Mouse (Mus musculus) MEL (cell line): ENCODE results near the gene Fhl5.

Source experiments
- CHD1 ChIP-seq: IDR thresholded peaks from 2 replicates; pipeline ENCODE4 v1.6.1; 2012; ENCODE audit warnings: low read depth, mild to moderate bottlenecking, inconsistent platforms, low read length, improper control_type of control experiment
- CTCF ChIP-seq, 3 experiments: IDR thresholded peaks in 2 of 3; conservative IDR thresholded peaks in 1 of 3; 2 replicates each; pipeline ENCODE4 v1.5.1; 2011 to 2012; ENCODE audit warnings: low read length in 3 of 3, low read depth in 2 of 3, mild to moderate bottlenecking in 2 of 3, improper control_type of control experiment in 1 of 3, inconsistent platforms in 1 of 3, mixed read lengths in 1 of 3, moderate library complexity in 1 of 3; ENCODE audit not compliant: control insufficient read depth in 1 of 3, insufficient read depth in 1 of 3, poor library complexity in 1 of 3, severe bottlenecking in 1 of 3
- E2F4 ChIP-seq: IDR thresholded peaks from 2 replicates; pipeline ENCODE4 v1.6.1; 2011; ENCODE audit warnings: low read depth, low read length, improper control_type of control experiment, borderline replicate concordance
- EP300 ChIP-seq, 2 experiments: IDR thresholded peaks; 2 replicates each; pipeline ENCODE4 v1.6.1; 2011; ENCODE audit warnings: improper control_type of control experiment in 2 of 2, low read length in 2 of 2, low read depth in 1 of 2, mild to moderate bottlenecking in 1 of 2
- GATA1 ChIP-seq: IDR thresholded peaks from 2 replicates; pipeline ENCODE4 v1.6.1; 2011; ENCODE audit warnings: low read depth, low read length, improper control_type of control experiment
- JUND ChIP-seq: IDR thresholded peaks from 2 replicates; pipeline ENCODE4 v1.6.1; 2011; ENCODE audit warnings: low read depth, mild to moderate bottlenecking, improper control_type of control experiment, low read length
- MAX ChIP-seq: IDR thresholded peaks from 2 replicates; pipeline ENCODE4 v1.6.1; 2011; ENCODE audit warnings: low read length, improper control_type of control experiment
- MEF2A ChIP-seq: IDR thresholded peaks from 2 replicates; pipeline ENCODE4 v1.6.1; 2014; ENCODE audit warnings: low read depth, mild to moderate bottlenecking, inconsistent platforms, low read length, improper control_type of control experiment; ENCODE audit not compliant: poor library complexity, insufficient replicate concordance, severe bottlenecking; ENCODE audit errors: extremely low read depth
- MYB ChIP-seq: IDR thresholded peaks from 2 replicates; pipeline ENCODE4 v1.6.1; 2011; ENCODE audit warnings: mild to moderate bottlenecking, low read depth, low read length, improper control_type of control experiment
- MYC ChIP-seq: IDR thresholded peaks from 2 replicates; pipeline ENCODE4 v1.6.1; 2011; ENCODE audit warnings: low read depth, mild to moderate bottlenecking, low read length, improper control_type of control experiment, moderate library complexity
- POLR2A ChIP-seq, 2 experiments: IDR thresholded peaks; 2 replicates each; pipeline ENCODE4 v1.6.1; 2011 to 2012; ENCODE audit warnings: low read length in 2 of 2, mild to moderate bottlenecking in 2 of 2, control low read depth in 1 of 2, improper control_type of control experiment in 1 of 2, low read depth in 1 of 2, moderate library complexity in 1 of 2; ENCODE audit not compliant: control insufficient read depth in 1 of 2, insufficient read depth in 1 of 2, poor library complexity in 1 of 2
- SIN3A ChIP-seq: IDR thresholded peaks from 2 replicates; pipeline ENCODE4 v1.6.1; 2012; ENCODE audit warnings: low read length, improper control_type of control experiment, inconsistent platforms
- ZC3H11A ChIP-seq: IDR thresholded peaks from 2 replicates; pipeline ENCODE4 v1.6.1; 2012; ENCODE audit warnings: low read depth, mild to moderate bottlenecking, inconsistent platforms, low read length, improper control_type of control experiment

- TF ChIP-seq MAX (no peak), EP300 (IDR thresholded peaks at IDR 0.05; ENCODE audit: low read depth in 1 of 2, low read length in 2 of 2) (no peak), CTCF (IDR thresholded peaks at IDR 0.05 in 2 of 3, conservative IDR thresholded peaks at IDR 0.05 in 1 of 3; ENCODE audit: control insufficient read depth in 1 of 3, insufficient read depth in 1 of 3, low read depth in 2 of 3, low read length in 3 of 3, poor library complexity in 1 of 3, severe bottlenecking in 1 of 3) (no peak), POLR2A (IDR thresholded peaks at IDR 0.05; ENCODE audit: control insufficient read depth in 1 of 2, insufficient read depth in 1 of 2, low read depth in 1 of 2, low read length in 2 of 2, poor library complexity in 1 of 2) (no peak), MEF2A (no peak), E2F4 (no peak), SIN3A (no peak), JUND (no peak), CHD1 (no peak), GATA1 (no peak), MYB (no peak), MYC (no peak), ZC3H11A (no peak)
Measured at GRCm38 (mm10) chr4:25213451-25213850, 29.2 kb downstream of the Fhl5 start.
